Mouse (Mus musculus): ENCODE results near the gene Card11. TPM values are rescaled to one million over a fixed set of nuclear protein-coding genes. Genes with fewer than 3 reads are reported as not detected.

The Card11 gene
- polyA plus RNA-seq, 1 experiment from 2014 or later, result 0.10 TPM

- ATAC-seq, result no peak
- Histone ChIP-seq H3K27ac (no peak overlapping the region), H3K36me3 (no peaks in the 10 kb centered on the region), H3K9me3 (replicated peaks) (0 out of 2 replicates have a peak, but pooled peaks cover 2% of the 10 kb centered on the region), H3K4me1 (no peaks in the 10 kb centered on the region), H3K4me3 (no peak overlapping the region), H3K4me2 (no peak overlapping the region), H3K27me3 (replicated peaks) (no peaks in the 10 kb centered on the region), H3K9ac (no peak overlapping the region)
- WGBS (ENCODE audit: insufficient replicate concordance), result 47% methylated on average over 5 of the region's 5 CpGs
These were observed 24.1 kb upstream of the Card11 start for GRCm38 (mm10) chr5:141024435-141024834.

DNA sequence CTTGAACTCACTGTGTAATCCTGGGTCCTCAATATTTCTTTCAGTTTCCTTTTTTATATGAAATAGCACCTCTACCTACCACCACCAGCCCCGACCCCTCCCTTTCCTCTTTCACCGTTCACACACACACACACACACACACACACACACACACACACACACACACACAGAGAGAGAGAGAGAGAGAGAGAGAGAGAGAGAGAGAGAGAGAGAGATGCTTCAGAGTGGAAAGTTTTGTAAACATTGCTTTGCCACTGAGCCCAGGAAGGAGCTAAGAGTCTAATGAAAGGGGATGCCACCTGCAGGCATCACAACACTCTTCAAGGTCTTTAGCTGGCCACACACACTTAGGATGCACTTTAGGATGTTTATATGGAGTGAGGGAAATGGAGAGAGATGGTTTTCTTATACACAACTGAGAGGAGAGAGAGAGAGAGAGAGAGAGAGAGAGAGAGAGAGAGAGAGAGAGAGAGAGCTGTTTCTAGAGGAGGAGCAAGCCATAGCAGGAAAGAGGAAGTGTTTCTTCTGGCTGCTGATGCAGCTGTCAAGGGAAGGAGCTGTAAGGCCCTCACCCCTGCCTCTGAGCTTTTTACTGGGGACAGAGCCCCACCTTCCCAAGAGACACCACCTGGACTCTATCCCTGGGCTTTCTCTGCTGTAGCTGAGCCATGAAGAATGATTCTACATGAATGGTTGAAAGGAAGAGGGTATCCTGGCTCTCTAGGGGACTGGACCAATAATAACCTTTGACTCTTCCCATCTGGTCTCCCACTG, 17.7 kb upstream of the Card11 start:
- H3K27me3 ChIP-seq (replicated peaks), result no peaks in the 10 kb centered on the region
- H3K9me3 ChIP-seq (replicated peaks), result 0 out of 2 replicates have a peak, but pooled peaks cover 2% of the 10 kb centered on the region
- no peak overlapping the region for H3K4me3 ChIP-seq
- no peaks in the 10 kb centered on the region for H3K36me3 ChIP-seq
- no peak overlapping the region for H3K9ac ChIP-seq
- no peak for ATAC-seq
- no peaks in the 10 kb centered on the region for H3K4me1 ChIP-seq
- 21% methylated on average over 2 of the region's 2 CpGs for WGBS (ENCODE audit: insufficient replicate concordance)
- H3K27ac ChIP-seq, result no peak overlapping the region
- H3K4me2 ChIP-seq, result no peak overlapping the region

DNA sequence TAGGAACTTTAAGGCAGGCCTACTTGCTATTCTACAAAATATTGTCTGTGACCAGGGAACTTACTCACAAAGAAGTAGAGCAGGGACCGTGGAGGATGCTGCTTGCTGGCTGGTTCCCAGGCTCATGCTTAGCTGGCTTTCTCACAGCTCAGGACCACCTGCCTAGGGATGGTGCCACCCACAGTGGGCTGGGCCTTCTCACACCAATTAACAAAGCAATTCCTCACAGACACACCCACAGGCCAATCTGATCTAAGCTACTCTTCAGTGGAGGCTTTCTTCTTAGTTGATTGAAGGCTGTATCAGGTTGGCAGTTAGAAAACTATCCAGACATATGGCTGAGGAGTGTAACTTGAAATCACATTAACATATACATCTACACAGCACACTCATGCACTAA, 15.7 kb upstream of the Card11 start:
- no peak overlapping the region for H3K27ac ChIP-seq
- no peak overlapping the region for H3K4me2 ChIP-seq
- no peaks in the 10 kb centered on the region for H3K36me3 ChIP-seq
- H3K4me3 ChIP-seq, result no peak overlapping the region
- 57% methylated on average over 1 of the region's 1 CpGs for WGBS (ENCODE audit: insufficient replicate concordance)
- no peak overlapping the region for H3K9ac ChIP-seq
- no peaks in the 10 kb centered on the region for H3K27me3 ChIP-seq (replicated peaks)
- no peak for ATAC-seq
- no peaks in the 10 kb centered on the region for H3K9me3 ChIP-seq (replicated peaks)
- no peaks in the 10 kb centered on the region for H3K4me1 ChIP-seq

GRCm38 (mm10) chr5:141014216-141014615, 13.8 kb upstream of the Card11 start:
- ATAC-seq, result no peak
- H3K9ac ChIP-seq, result no peak overlapping the region
- H3K4me2 ChIP-seq, result no peak overlapping the region
- H3K9me3 ChIP-seq (replicated peaks), result no peaks in the 10 kb centered on the region
- no peaks in the 10 kb centered on the region for H3K36me3 ChIP-seq
- H3K27me3 ChIP-seq (replicated peaks), result no peaks in the 10 kb centered on the region
- no peak overlapping the region for H3K4me3 ChIP-seq
- no peaks in the 10 kb centered on the region for H3K4me1 ChIP-seq
- 66% methylated on average over 6 of the region's 6 CpGs for WGBS (ENCODE audit: insufficient replicate concordance)
- H3K27ac ChIP-seq, result no peak overlapping the region

- H3K4me3 ChIP-seq, result no peak overlapping the region
- no peak for ATAC-seq
- H3K27ac ChIP-seq, result no peak overlapping the region
- H3K27me3 ChIP-seq (replicated peaks), result no peaks in the 10 kb centered on the region
- no peak overlapping the region for H3K9ac ChIP-seq
- no peaks in the 10 kb centered on the region for H3K36me3 ChIP-seq
- 58% methylated on average over 9 of the region's 9 CpGs for WGBS (ENCODE audit: insufficient replicate concordance)
- H3K4me2 ChIP-seq, result no peak overlapping the region
- no peaks in the 10 kb centered on the region for H3K9me3 ChIP-seq (replicated peaks)
- H3K4me1 ChIP-seq, result no peaks in the 10 kb centered on the region
These were observed 13.1 kb upstream of the Card11 start for GRCm38 (mm10) chr5:141013465-141013864.

DNA sequence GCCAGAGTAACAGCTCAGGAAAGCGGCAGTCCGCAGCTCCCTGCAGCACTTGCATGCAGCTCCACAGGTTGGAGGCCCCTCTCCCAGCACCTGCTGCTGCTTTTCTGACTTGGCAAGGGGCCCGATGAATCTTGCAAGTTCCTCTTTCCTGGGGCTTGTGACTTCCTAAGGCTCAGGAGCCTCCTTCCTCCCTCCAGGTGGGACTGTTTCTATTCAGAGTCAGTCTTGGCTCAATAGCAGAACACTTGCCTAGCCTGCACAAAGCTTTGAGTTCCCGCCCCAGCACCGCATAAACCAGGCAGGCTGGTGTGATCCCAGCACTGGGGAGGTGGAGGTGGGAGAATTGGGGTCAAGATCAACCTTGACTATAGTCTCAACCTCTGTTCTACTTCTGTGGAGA, 5.1 kb upstream of the Card11 start:
- no peaks in the 10 kb centered on the region for H3K27me3 ChIP-seq (replicated peaks)
- H3K27ac ChIP-seq, result no peak overlapping the region
- no peaks in the 10 kb centered on the region for H3K9me3 ChIP-seq (replicated peaks)
- H3K4me2 ChIP-seq, result no peak overlapping the region
- no peaks in the 10 kb centered on the region for H3K4me1 ChIP-seq
- H3K36me3 ChIP-seq, result no peaks in the 10 kb centered on the region
- H3K9ac ChIP-seq, result no peak overlapping the region
- 37% methylated on average over 5 of the region's 5 CpGs for WGBS (ENCODE audit: insufficient replicate concordance)
- H3K4me3 ChIP-seq, result no peak overlapping the region
- ATAC-seq, result no peak

DNA sequence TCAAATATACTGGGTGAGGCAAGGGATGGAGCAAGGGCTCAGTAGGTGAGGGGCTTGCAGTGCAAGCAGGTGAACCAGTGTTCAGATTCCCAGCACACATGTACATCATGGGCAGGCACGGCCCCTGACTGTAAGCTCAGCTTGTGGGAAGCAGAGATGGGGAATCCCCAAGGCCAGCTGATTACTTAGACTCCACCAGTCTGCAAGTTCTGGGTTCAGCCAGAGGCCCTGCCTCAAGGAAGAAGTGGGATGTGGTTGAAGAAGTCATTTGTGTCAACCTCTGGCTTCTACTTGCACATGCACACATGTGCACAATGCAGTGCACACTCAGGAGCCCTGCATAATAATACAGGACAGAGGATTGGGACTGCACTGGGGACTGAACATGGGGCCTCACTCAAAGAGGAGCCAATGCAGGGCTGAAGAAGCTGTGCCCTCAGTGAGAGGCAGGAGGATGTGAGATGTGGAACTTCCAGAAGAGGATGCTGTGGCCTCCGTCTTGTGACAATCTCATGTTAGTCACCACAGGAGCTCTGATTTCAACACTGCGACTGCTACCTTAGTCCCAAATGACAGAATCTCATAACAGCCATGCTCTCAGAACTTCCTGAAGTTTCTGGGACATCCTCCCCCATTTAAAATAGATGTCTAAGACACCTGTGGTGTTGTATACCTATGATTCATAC, 3.8 kb upstream of the Card11 start:
- H3K27ac ChIP-seq, result no peak overlapping the region
- no peaks in the 10 kb centered on the region for H3K36me3 ChIP-seq
- no peak for ATAC-seq
- no peaks in the 10 kb centered on the region for H3K9me3 ChIP-seq (replicated peaks)
- no peak overlapping the region for H3K4me3 ChIP-seq
- H3K4me2 ChIP-seq, result no peak overlapping the region
- no peaks in the 10 kb centered on the region for H3K27me3 ChIP-seq (replicated peaks)
- no peaks in the 10 kb centered on the region for H3K4me1 ChIP-seq
- H3K9ac ChIP-seq, result no peak overlapping the region
- WGBS (ENCODE audit: insufficient replicate concordance), result 49% methylated on average over 3 of the region's 3 CpGs

- H3K4me2 ChIP-seq, result no peak overlapping the region
- no peak overlapping the region for H3K9ac ChIP-seq
- no peaks in the 10 kb centered on the region for H3K9me3 ChIP-seq (replicated peaks)
- 64% methylated on average over 7 of the region's 7 CpGs for WGBS (ENCODE audit: insufficient replicate concordance)
- no peaks in the 10 kb centered on the region for H3K27me3 ChIP-seq (replicated peaks)
- no peak for ATAC-seq
- no peak overlapping the region for H3K4me3 ChIP-seq
- no peak overlapping the region for H3K27ac ChIP-seq
- no peaks in the 10 kb centered on the region for H3K4me1 ChIP-seq
- no peaks in the 10 kb centered on the region for H3K36me3 ChIP-seq
These were observed 1.2 kb downstream of the Card11 start for GRCm38 (mm10) chr5:140999178-140999672.

DNA sequence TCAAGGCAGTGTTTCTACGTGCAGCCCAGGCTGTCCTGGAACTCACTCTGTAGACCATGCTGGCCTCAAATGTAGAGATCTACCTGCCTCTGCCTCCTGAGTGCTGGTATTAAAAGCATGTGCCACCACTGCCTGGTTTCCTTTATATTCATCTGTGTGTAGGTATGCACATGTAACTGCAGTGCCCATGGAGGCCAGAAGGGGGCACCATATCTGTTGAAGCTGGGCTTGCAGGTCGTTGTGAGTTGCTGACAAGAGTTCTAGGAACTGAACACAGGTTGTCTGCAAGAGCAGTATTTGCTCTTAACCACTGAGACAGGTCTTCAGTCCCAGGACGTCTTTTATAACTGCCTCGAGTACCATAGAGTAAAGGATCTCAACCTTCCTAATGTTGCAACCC, 2.6 kb downstream of the Card11 start:
- WGBS (ENCODE audit: insufficient replicate concordance), result 65% methylated on average over 4 of the region's 4 CpGs
- no peak overlapping the region for H3K4me3 ChIP-seq
- no peaks in the 10 kb centered on the region for H3K9me3 ChIP-seq (replicated peaks)
- no peak overlapping the region for H3K4me2 ChIP-seq
- no peaks in the 10 kb centered on the region for H3K27me3 ChIP-seq (replicated peaks)
- ATAC-seq, result no peak
- H3K9ac ChIP-seq, result no peak overlapping the region
- H3K27ac ChIP-seq, result no peak overlapping the region
- H3K4me1 ChIP-seq, result no peaks in the 10 kb centered on the region
- H3K36me3 ChIP-seq, result no peaks in the 10 kb centered on the region

- no peaks in the 10 kb centered on the region for H3K27me3 ChIP-seq (replicated peaks)
- H3K4me1 ChIP-seq, result no peaks in the 10 kb centered on the region
- no peak for ATAC-seq
- WGBS (ENCODE audit: insufficient replicate concordance), result 52% methylated on average over 11 of the region's 11 CpGs
- H3K4me2 ChIP-seq, result no peak overlapping the region
- H3K27ac ChIP-seq, result no peak overlapping the region
- no peaks in the 10 kb centered on the region for H3K36me3 ChIP-seq
- H3K9ac ChIP-seq, result no peak overlapping the region
- no peaks in the 10 kb centered on the region for H3K9me3 ChIP-seq (replicated peaks)
- H3K4me3 ChIP-seq, result no peak overlapping the region
These were observed 8.0 kb downstream of the Card11 start for GRCm38 (mm10) chr5:140992093-140993070.

DNA sequence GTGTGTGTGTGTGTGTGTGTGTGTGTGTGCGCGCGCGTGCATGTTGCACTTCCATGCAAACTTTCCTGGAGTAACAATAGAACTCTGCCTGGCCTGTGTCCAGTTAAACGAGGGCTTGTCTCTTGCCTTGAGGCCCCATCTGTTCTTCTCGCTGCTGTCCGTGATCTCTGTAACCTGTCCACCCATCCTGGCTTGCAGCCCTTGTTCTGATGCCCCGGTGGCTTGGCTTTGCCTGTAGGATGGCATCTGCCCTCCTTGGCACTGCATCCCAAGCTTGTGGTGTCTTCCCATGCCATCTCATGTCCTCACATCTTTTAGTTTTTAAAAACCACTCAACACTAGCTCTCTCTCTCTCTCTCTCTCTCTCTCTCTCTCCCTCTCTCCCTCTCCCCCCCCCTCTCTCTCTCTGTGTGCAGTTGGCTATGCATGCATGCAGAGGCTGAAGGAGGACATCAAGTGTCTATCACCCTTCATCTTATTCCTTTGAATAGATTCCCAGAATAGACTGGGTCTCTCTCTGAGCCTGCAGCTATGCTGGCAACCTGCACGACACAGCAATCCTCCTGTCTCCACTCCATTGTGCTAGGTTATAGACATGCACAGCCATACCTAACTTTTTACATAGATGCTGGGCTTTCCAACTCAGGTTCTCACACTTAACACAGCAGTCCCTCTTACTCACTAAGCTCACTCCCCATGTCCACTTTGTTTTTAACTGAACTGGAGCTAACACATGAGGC, 14.9 kb downstream of the Card11 start:
- Histone ChIP-seq H3K36me3 (no peaks in the 10 kb centered on the region), H3K4me3 (no peak overlapping the region), H3K4me1 (no peaks in the 10 kb centered on the region), H3K4me2 (no peak overlapping the region), H3K9me3 (replicated peaks) (no peaks in the 10 kb centered on the region), H3K27ac (no peak overlapping the region), H3K9ac (no peak overlapping the region), H3K27me3 (replicated peaks) (no peaks in the 10 kb centered on the region)
- 80% methylated on average over 9 of the region's 9 CpGs for WGBS (ENCODE audit: insufficient replicate concordance)
- no peak for ATAC-seq
